Mouse (Mus musculus) forebrain, postnatal 0 days (tissue): ENCODE data around the gene Hist1h2bm. TPM values are rescaled to one million over a fixed set of nuclear protein-coding genes. Genes with fewer than 3 reads are reported as not detected.
A peak's percentile ranks its signal among the peaks of the same experiment; 100 is the strongest.
"Not testable (repeated sequence)": the region's sequence is repeated elsewhere in the genome, so short reads cannot be mapped to it uniquely, and the experiment has no call there.

Experiments
- ATAC-seq: fragments of 200-750 bp; cut with Nextera tagmentation; 2 replicates; pipeline ENCODE4 v1.8.0; 2017; ENCODE audit warnings: mild to moderate bottlenecking, moderate library complexity
- DNase-seq: peaks from one replicate; pipeline ENCODE4 v3.0.0-alpha.2; 2015
- H3K27ac ChIP-seq: fragments of 300-500 bp; sonication (generic); 2 replicates; pipeline ENCODE4 v1.5.1; 2014; ENCODE audit warnings: low read depth, mild to moderate bottlenecking, antibody characterized with exemption, low read length, moderate library complexity, mixed read lengths
- H3K27me3 ChIP-seq: fragments of 300-500 bp; sonication (generic); 2 replicates; pipeline ENCODE4 v1.6.1; 2014; ENCODE audit warnings: mild to moderate bottlenecking, low read length, mixed read lengths; ENCODE audit not compliant: insufficient read depth
- H3K36me3 ChIP-seq: fragments of 300-500 bp; sonication (generic); 2 replicates; pipeline ENCODE4 v1.6.1; 2014; ENCODE audit warnings: mild to moderate bottlenecking, moderate library complexity; ENCODE audit not compliant: insufficient read depth
- H3K4me1 ChIP-seq: fragments of 300-500 bp; sonication (generic); 2 replicates; pipeline ENCODE4 v1.6.1; 2014; ENCODE audit warnings: antibody characterized with exemption; ENCODE audit not compliant: insufficient read depth
- H3K4me2 ChIP-seq: fragments of 300-500 bp; sonication (generic); 2 replicates; pipeline ENCODE4 v1.6.1; 2014; ENCODE audit warnings: low read depth, mild to moderate bottlenecking, moderate library complexity
- H3K4me3 ChIP-seq: fragments of 300-500 bp; sonication (generic); 2 replicates; pipeline ENCODE4 v1.5.1; 2014; ENCODE audit warnings: low read depth, low read length, mixed read lengths
- H3K9ac ChIP-seq: fragments of 300-500 bp; sonication (generic); 2 replicates; pipeline ENCODE4 v1.6.1; 2014; ENCODE audit warnings: mild to moderate bottlenecking
- H3K9me3 ChIP-seq: fragments of 300-500 bp; sonication (generic); 2 replicates; pipeline ENCODE4 v1.6.1; 2016; ENCODE audit warnings: low read length
- CTCF ChIP-seq: sonication (generic); IDR thresholded peaks from 2 replicates; pipeline ENCODE4 v1.5.1; 2016; ENCODE audit warnings: antibody characterized with exemption, control low read depth, low read depth
- WGBS: fragments of 180-500 bp; shearing (Covaris S2); extraction: QIAGEN DNeasy Blood & Tissue Kit; methylation state at CpG from one replicate; pipeline ENCODE4 v1.1.7; 2014; 5-methylcytosine and 5-hydroxymethylcytosine counted together
- polyA plus RNA-seq: library from polyadenylated mRNA; unstranded; fragments of >200 nt; fragmentation: Nextera tagmentation; extraction: Ambion mirVana; gene quantifications from 2 replicates; pipeline ENCODE4 v1.2.1, GENCODE M21; 2015
- total RNA-seq: library from RNA; depleted of rRNA; stranded (reverse); fragments of >200 nt; gene quantifications from 2 replicates; pipeline ENCODE4 v1.2.3, GENCODE M21; 2014; rRNA removed

Gene Hist1h2bm
- total RNA-seq (308 and 356 TPM in 2 replicates), polyA plus RNA-seq (0.34 TPM in 1 of 2 replicates, not detected in the other)

DNA sequence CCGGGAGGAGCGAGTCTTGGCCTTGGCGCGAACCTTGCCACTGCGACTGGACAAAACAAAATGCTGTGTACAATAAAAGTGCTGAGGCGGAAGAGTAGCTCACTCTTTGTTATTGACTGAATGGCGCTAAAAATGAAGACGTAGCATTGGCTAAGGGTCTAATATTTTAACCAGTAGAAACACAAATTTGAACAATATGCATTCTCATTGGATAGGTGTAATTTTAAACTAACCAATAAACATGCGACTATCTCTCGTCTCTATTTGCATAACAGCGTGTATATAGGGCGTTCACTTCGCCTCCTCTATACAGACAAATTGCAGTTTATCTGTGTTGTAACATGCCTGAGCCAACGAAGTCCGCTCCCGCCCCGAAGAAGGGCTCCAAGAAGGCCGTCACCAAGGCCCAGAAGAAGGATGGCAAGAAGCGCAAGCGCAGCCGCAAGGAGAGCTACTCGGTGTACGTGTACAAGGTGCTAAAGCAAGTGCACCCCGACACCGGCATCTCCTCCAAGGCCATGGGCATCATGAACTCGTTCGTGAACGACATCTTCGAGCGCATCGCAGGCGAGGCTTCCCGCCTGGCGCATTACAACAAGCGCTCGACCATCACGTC, at the start of gene Hist1h2bm:
TSS of gene Hist1h2bm (plus strand) at position 288 of the 616 bp plus-strand sequence.
- H3K27me3 ChIP-seq, H3K36me3 ChIP-seq, H3K9me3 ChIP-seq: not testable (repeated sequence)
- Histone ChIP-seq H3K4me1 (peaks cover 15% of the 10 kb centered on the region), H3K27ac (peak within 1 kb of the TSS; percentile 70), H3K4me2 (peak within 1 kb of the TSS; percentile 63), H3K9ac (peak within 1 kb of the TSS; percentile 50), H3K4me3 (peak within 1 kb of the TSS; percentile 38)
- DNase-seq, result peak; percentile 92
- 4% methylated on average over 37 of the region's 37 CpGs for WGBS
- ATAC-seq, result peak; percentile 96

DNA sequence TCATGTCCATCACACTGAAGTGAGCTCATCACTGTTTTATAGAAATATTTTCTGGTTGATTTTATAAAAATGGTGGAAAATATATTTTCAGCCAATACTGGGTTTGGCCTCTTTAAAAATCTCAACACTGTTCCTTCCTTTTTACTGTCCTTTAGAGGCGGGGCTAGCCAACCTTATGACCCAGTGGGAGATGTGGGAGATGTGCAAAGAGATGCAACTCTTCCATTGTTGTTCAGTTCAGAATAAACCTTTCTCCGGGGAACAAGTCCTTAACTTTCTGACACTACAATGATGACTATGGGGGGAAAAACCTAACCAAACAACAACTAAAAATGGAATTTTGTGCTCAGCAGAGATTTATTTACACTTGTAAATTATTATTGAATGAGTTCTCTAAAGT, 44.5 kb upstream of the Hist1h2bm start, which contains the start of gene Olfr1360:
TSS of gene Olfr1360 (minus strand) at position 101 of the 400 bp plus-strand sequence.
- TF ChIP-seq CTCF, result no peak
- ATAC-seq (no peak), DNase-seq (no peak)
- Histone ChIP-seq H3K9ac (no peak within 1 kb of the TSS), H3K4me3 (no peak within 1 kb of the TSS), H3K27ac (no peak within 1 kb of the TSS), H3K4me2 (no peak within 1 kb of the TSS), H3K36me3 (no peaks in the 10 kb centered on the region), H3K9me3 (no peaks in the 10 kb centered on the region), H3K27me3 (no peaks in the 10 kb centered on the region), H3K4me1 (no peaks in the 10 kb centered on the region)
- 83% methylated on average over 2 of the region's 2 CpGs for WGBS

DNA sequence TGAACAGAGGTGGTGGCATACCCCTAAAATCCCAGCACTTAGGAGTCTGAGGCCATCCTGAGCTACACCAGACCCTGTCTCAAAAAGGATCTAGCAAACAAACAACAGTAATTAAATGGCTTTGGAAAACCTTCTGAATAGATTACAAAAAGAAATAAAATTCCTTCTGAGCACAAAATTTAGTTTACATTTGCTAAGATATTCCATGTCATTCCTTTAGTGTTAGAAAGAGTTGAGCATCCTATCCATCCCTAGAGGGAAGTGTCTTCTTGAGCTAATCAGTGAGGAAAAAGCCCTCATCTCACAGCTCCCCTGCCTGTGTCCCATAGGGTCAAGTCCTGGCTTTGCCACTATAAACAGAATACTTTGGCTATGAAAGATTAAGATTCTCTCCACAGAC, 24.0 kb upstream of the Hist1h2bm start, which contains the start of gene Olfr1359:
TSS of gene Olfr1359 (plus strand) at position 301 of the 400 bp plus-strand sequence.
- DNase-seq (no peak), ATAC-seq (no peak)
- H3K4me1 ChIP-seq, result no peaks in the 10 kb centered on the region
- no peak within 1 kb of the TSS for H3K9ac ChIP-seq
- H3K4me3 ChIP-seq, result no peak within 1 kb of the TSS
- TF ChIP-seq CTCF, result no peak
- no peaks in the 10 kb centered on the region for H3K36me3 ChIP-seq
- H3K4me2 ChIP-seq, result no peak within 1 kb of the TSS
- H3K27me3 ChIP-seq, result no peaks in the 10 kb centered on the region
- no peak within 1 kb of the TSS for H3K27ac ChIP-seq
- no peaks in the 10 kb centered on the region for H3K9me3 ChIP-seq

DNA sequence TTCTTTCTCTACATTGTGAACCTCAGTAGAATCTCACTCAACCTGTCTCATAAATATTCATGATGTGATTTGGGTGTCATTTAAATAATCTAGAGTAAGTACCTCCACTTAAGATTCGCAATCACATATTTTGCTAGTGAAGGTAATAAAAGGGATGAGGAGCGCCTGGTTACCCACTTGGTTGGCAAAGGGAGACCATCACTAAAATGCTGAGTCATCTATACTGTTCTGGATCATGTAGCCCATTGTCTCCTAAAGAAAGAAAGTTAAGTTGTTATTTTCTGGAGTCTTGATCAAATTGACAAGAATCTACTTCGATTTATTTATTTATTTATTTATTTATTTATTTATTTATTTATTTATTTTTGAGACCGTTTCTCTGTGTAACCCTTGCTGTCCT, 15.2 kb upstream of the Hist1h2bm start:
- DNase-seq, result no peak
- no peak for ATAC-seq
- Histone ChIP-seq H3K4me3 (no peak overlapping the region), H3K27ac (no peak overlapping the region), H3K36me3 (no peaks in the 10 kb centered on the region), H3K4me1 (no peaks in the 10 kb centered on the region), H3K27me3 (no peaks in the 10 kb centered on the region), H3K9ac (no peak overlapping the region), H3K9me3 (no peaks in the 10 kb centered on the region), H3K4me2 (no peak overlapping the region)
- 67% methylated on average over 4 of the region's 4 CpGs for WGBS
- TF ChIP-seq CTCF, result no peak

DNA sequence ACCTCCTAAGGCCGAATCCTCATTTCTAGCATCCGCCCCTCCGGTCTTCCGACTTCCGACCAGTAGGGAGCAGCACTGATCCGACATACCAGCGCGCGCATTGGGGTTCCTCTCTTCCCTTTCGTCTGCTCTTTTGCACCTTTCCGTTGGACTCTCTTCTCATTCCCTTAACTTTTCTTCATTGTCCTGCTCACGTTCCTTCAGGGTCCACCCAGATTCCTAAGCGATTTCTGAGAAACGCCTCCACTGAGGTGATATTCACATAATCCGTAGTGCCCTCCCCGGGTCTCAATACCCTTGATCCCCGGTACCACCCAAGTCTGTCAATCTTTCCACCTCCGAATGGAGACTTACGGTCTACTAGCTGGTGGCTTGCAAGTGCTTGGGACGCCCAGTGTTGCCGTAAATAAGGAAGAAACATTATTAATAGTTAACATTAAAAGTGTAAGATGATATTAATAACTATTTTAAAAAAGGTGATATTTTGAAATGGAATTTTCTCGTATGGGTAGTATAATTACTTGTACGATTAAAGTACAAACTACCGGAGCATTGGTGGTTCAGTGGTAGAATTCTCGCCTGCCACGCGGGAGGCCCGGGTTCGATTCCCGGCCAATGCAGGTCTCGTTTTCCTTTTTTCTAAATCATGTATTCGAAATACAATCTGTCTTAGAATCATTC, 11.7 kb upstream of the Hist1h2bm start:
- Histone ChIP-seq H3K4me3 (peak overlapping the region; percentile 64), H3K27me3 (no peaks in the 10 kb centered on the region), H3K36me3 (no peaks in the 10 kb centered on the region), H3K9me3 (no peaks in the 10 kb centered on the region), H3K4me1 (peaks cover 3% of the 10 kb centered on the region; the same call in 1 of the 2 replicates), H3K4me2 (peak overlapping the region; percentile 25), H3K27ac (peak overlapping the region; percentile 77), H3K9ac (peak overlapping the region; percentile 55)
- ATAC-seq (peak; percentile 86), DNase-seq (peak; percentile 93)
- peak; percentile 84 for TF ChIP-seq CTCF
- WGBS, result under 1% methylated on average over 32 of the region's 32 CpGs

DNA sequence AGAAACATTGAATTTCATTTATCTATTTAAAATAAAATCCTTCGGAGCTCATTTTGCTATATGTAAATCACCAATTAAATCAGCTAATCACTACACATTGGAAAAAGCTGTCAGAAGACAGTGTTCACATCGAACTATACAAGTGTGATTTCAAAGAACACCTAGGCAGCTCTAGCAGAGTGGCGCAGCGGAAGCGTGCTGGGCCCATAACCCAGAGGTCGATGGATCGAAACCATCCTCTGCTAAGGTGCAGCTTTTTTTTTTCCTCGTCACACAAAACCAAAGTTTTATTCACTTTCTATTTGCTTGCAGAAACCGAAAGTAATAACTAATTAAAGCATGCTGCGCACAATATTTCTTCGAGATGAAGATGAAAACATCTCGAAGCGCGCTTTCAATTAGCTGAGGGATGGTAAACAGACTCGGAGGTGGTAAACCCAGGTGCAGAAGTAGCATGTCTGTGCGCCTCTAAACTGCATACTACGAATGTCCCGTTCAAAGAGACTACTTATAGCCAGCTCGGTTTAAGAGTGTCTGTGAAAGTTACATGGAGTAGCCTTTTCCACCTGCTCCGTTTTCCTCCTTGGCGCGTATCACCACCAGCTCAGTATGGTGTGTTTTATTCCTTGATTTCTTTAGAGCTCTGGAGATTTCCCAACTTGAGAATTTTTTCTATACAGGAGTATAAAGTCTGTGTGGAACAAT, 10.9 kb upstream of the Hist1h2bm start:
- Histone ChIP-seq H3K4me2 (peak overlapping the region; percentile 65), H3K9me3 (no peaks in the 10 kb centered on the region), H3K27me3 (no peaks in the 10 kb centered on the region), H3K4me1 (peaks cover 6% of the 10 kb centered on the region; the same call in 1 of the 2 replicates), H3K9ac (peak overlapping the region; percentile 55), H3K27ac (no peak overlapping the region), H3K4me3 (peak overlapping the region; percentile 64), H3K36me3 (no peaks in the 10 kb centered on the region)
- DNase-seq (peak; percentile 91), ATAC-seq (peak; percentile 87)
- WGBS, result 2% methylated on average over 22 of the region's 22 CpGs
- TF ChIP-seq CTCF, result no peak
